Mouse (Mus musculus): ENCODE data around the gene Slc43a3.

Gene Slc43a3

GRCm38 (mm10) chr2:84937491-84938150 is 1.2 kb downstream of the Slc43a3 start:
- no peak for DNase-seq (ENCODE audit: low read depth, low spot score)

GRCm38 (mm10) chr2:84938249-84938946 is 2.0 kb downstream of the Slc43a3 start:
- no peak for DNase-seq (ENCODE audit: low read depth, low spot score)

GRCm38 (mm10) chr2:84939306-84939705 is 2.9 kb downstream of the Slc43a3 start:
- DNase-seq (ENCODE audit: low read depth, low spot score): no peak

DNA sequence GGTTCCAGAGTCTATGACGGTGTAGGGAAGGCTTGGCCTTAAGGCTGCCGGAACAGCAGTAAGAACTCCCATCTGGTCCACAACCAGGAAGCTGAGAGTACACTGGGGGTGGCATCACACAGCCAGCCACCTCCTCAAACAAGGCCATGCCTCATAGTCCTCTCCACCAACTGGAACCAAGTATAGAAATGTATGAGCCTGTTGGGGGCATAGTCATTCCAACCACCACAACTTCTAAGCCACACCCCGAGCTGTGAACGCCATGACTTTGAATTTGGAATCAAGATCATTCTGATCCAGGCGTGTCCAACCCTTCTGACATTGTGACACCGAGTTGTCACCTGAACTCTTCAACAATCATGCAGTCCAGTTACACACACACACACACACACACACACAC is 3.3 kb downstream of the Slc43a3 start:
- no peak for DNase-seq (ENCODE audit: low read depth, low spot score)

- no peak for DNase-seq (ENCODE audit: low read depth, low spot score)
Observed at GRCm38 (mm10) chr2:84941332-84941731, 5.0 kb downstream of the Slc43a3 start.

DNA sequence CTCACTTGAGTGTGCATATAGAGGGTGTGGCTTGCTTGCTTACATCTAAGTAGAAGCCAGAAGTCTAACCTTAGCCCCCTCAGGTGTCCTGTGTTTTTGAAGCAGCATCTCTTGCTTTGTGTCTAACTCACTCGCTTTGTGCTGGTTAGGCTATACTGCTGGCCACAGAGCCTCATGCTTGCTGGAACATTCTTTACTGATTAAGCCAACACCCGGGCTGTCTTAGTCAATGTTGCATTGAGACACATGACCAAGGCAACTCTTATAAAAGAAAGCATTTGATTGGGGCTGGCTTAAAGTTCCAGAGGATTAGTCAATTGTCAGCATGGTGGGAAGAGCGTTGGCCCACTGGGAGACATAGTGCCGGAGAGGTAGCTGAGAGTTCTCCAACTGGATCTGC is 5.4 kb downstream of the Slc43a3 start:
- no peak for DNase-seq (ENCODE audit: low read depth, low spot score)

DNA sequence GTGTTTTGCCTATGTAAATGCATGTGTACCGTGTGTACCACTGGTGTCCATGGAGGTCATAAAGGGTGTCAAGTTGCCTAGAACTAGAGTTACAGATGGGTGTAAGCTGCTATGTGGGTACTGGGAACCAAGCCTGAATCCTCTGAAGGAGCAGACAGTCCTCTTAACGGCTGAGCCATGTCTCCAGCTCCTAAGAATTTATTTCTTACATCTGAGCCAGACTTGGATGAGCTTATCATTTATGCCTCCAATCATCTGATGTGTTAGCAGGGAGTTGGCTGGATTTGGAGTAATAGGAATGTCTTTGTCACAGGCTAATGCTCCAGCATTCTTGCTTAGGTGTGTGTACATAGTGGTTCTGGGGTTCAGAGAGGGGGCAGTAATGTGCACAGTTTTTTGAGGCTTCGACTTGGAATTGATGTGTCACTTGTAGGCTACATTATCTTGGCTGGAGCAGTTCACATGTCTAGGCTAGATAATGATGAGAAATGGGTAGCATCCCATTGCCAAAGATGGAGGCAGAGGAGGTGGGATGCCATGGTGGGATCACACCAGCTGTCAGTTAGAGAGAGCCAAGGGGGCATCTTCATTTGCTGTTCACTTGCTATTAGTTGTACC is 10.9 kb downstream of the Slc43a3 start:
- no peak for DNase-seq (ENCODE audit: low read depth, low spot score)

DNA sequence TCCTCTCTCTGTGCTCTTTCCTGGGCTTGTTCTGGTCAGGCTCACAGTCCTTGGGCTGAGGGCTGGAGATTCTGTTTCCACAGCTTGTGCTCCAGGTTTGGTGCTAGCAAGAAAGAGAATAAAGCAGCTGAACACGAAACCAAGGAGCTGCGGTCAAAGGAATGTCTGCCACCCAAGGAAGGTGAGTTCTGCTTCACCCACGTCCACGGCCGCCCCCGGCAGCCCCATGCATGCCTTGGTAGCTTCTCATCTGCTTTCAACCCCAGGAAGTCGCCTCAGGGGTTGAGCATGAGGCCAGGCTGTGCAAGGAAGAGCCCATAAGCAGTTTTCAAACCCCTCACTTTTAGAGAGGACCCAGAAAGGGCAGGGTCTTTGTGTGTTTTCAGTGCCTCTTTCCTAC is 11.9 kb downstream of the Slc43a3 start:
- DNase-seq (ENCODE audit: low read depth, low spot score): no peak

DNA sequence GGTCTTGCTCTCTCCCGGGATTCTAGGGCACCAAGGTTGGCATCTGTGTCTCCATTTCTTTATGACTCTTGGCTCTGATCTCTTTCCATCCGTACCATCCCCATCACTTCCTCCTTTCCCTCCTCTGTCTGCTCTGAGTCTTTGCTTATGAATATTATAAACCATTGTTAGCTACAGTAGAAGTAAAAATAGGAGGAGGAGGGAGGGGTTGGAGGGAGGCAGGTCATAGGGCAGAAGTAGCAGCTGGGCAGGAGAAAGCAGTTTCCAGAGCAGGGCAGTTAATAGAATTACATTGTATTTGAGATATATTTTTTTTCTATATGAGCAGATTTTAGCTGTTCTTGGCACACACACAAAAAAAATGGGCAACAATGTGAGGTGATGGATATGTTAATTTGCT is 12.3 kb downstream of the Slc43a3 start:
- DNase-seq (ENCODE audit: low read depth, low spot score): no peak

DNA sequence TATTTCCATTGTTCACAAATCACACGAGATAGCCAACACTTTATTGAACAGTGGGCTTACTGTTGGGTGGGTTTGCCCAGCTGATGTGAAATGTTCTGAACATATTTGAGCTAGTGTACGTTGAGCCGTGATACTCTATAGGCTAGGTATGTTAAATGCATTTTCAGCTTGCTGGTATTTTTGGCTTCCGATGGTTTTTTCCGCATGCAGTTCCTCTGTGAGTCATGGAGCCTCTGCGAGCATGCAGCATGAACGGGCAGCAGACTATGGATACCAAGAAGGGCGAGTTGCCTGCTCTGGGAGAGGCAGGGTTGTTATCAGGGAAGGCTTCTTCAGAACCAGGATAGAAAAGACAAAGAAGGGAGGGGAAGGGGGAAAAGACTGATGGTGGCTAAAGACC is 14.6 kb downstream of the Slc43a3 start:
- no peak for DNase-seq (ENCODE audit: low read depth, low spot score)

- no peak for DNase-seq (ENCODE audit: low read depth, low spot score)
Observed at GRCm38 (mm10) chr2:84952251-84952650, 15.9 kb downstream of the Slc43a3 start.

- DNase-seq (ENCODE audit: low read depth, low spot score): no peak
Observed at GRCm38 (mm10) chr2:84952693-84953092, 16.3 kb downstream of the Slc43a3 start.

DNA sequence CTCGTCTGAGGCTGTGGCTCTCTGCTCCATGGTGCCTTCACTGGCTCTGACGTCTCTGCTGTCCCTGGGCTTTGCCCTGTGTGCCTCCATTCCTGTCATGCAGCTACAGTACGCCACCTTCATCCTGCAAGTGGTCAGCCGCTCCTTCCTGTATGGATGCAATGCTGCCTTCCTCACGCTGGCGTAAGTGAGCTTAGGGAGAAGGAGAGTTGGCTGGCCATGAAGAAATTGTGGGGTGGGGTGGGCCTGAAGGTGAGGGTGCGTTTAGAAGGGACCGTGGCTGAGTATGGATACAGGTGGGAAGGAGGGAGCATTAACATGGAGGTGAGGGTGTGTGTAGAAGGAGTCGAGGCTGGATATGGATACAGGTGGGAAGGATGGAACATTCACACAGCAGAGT is 19.1 kb downstream of the Slc43a3 start:
- DNase-seq (ENCODE audit: low read depth, low spot score): no peak

GRCm38 (mm10) chr2:84956274-84956673 is 19.9 kb downstream of the Slc43a3 start:
- no peak for DNase-seq (ENCODE audit: low read depth, low spot score)

- no peak for DNase-seq (ENCODE audit: low read depth, low spot score)
Observed at GRCm38 (mm10) chr2:84958588-84959264, 22.3 kb downstream of the Slc43a3 start.

GRCm38 (mm10) chr2:84961300-84961699 is 24.9 kb downstream of the Slc43a3 start:
- no peak for DNase-seq (ENCODE audit: low read depth, low spot score)

- no peak for DNase-seq (ENCODE audit: low read depth, low spot score)
Observed at GRCm38 (mm10) chr2:84961901-84962300, 25.5 kb downstream of the Slc43a3 start.

GRCm38 (mm10) chr2:84962906-84963507 is 26.6 kb downstream of the Slc43a3 start:
- no peak for DNase-seq (ENCODE audit: low read depth, low spot score)

GRCm38 (mm10) chr2:84964111-84964801 is 27.9 kb downstream of the Slc43a3 start:
- DNase-seq (ENCODE audit: low read depth, low spot score): no peak

DNA sequence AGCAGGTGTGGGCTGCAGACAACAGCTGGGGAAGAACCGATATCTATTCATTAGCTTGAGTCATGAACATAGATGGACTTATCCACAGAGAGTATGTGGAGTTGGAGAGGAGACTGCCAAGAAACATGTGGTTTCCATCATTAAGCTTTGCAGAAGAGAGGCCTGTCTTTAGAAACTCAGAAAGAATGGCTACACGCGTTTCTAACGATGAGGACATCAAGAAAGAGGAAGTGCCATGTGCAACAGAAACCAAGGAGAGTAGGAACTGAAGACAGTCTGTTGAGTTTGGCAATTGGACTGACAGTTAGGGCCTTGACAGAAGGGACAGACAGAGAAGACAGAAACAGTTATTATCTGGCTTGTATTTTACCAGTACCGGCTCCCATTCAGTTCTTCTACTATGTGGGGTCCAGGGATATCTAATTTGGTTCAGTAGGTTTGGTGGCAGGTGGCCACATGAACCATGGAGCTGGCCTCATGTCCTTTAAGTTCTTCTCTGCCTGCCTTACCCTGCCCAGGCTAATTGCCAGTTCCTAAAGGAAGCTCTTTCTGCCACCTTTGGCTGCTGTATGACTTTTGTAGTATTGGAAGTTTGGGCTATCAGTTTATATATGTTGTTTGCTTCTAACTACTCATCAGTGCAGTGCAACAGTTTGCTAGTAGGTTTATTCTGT is 31.1 kb downstream of the Slc43a3 start:
- DNase-seq (ENCODE audit: low read depth, low spot score): no peak

- DNase-seq (ENCODE audit: low read depth, low spot score): no peak
Observed at GRCm38 (mm10) chr2:84975580-84975979, 39.2 kb downstream of the Slc43a3 start.
